Mouse (Mus musculus) embryo, embryonic 11 days (tissue): Measurements from ENCODE around the gene Trpv3.

Source experiments
- DNase-seq: peaks from one replicate; pipeline ENCODE4 v3.0.0-alpha.2; 2015

The Trpv3 gene

DNA sequence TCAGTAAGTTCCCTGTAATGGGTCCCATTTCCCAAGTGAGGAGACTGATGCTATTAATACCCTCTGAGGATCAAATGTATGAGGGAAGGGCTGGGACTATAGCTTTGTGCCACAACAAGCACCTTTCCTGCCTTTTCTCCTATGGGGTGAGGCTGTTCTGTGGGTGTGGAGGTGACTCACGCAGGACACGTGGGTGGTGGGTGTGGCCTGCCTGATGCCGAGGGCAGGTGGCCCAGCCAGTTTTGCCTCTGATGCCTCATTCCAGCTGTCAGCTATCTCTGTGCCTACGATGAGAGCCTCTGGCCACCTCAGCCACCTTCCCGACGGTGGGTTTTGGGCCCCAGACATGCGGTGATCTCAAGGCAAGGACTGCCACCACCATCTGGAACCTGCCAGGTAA lies at the start of gene Trpv3:
Gene Trpv3, plus strand, starts transcription at position 122 of the 400 bp plus-strand sequence.
- no peak for DNase-seq

DNA sequence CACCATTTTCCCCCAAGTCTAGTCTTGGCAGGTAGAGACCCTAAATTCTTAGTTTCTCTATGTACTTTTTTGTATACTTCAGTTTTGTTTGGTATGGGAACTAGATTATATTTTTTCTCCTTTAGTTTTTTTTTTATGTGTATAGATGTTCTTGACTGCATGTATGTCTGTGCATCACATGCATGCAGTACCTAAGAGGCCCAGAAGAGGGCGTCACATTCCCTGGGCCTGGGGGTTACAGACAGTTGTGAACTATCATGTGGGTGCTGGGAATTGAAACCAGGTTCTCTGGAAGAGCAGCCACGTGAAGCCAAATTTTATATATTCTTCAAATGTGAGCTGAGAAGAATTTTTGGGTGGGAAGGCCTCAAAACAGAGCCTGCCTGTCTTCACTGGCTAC lies 47.5 kb upstream of the Trpv3 start:
- DNase-seq, result no peak

GRCm38 (mm10) chr11:73220651-73221050 lies 46.5 kb upstream of the Trpv3 start:
- no peak for DNase-seq

DNA sequence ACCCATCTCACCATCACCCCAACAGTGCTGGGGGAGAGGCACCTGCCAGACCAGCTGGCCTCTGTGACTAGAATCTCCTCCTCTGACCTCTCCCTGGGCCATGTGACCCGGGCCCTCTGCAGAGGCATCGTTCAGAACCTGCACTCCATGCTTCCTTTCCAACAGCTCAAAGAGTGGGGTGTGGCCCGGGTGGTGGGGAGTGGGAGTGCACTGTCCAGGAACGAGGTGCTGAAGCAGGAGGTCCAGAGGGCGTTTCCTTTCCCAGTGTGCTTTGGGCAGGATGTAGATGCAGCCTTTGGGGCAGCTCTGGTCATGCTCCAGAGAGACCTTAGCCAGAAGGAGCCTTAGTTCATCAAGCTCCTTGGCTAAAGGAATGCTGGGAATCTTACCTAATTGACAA lies 44.3 kb upstream of the Trpv3 start:
- no peak for DNase-seq

DNA sequence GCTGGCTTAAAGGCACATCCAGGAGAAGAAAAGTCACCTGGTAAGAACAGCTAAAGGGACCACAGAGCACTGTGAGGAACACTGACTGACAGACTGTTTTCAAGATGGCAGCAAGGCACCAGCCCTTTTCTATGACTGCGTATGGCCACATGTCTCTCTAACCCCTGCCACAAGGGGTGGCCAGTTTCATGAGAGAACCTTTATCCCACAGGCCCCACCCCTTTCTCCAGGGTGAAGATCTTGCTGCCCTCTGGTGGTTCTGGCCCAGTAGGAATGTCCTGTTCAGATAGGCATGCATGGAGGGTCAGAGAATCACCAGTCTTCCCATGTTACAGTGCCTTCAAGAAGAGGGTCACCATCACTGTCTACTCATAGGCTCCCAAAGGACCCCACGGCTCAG lies 43.2 kb upstream of the Trpv3 start:
- DNase-seq, result no peak

GRCm38 (mm10) chr11:73225856-73226255 lies 41.3 kb upstream of the Trpv3 start:
- no peak for DNase-seq

DNA sequence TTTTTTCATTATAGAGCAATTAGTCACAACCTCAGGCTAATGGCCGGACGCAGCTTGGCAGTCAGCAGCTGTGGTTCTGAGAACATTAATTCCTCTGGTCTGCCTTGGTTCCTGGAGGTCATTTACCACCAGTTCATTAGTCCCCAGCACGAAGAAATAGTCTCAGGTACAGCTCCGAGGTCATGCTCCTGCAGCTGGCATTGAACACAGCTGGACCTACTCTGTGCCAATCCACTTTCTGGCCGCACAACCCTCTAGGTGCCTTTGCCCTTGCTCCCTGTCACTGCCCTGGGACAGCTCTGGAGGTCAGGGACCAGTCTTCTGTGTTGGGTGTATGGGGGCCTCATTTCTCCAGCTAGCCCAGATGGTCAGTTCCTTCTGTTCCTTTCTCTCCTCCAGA lies 38.3 kb upstream of the Trpv3 start:
- DNase-seq, result no peak

GRCm38 (mm10) chr11:73230081-73230480 lies 37.1 kb upstream of the Trpv3 start:
- no peak for DNase-seq

GRCm38 (mm10) chr11:73232513-73232912 lies 34.7 kb upstream of the Trpv3 start:
- DNase-seq, result no peak

DNA sequence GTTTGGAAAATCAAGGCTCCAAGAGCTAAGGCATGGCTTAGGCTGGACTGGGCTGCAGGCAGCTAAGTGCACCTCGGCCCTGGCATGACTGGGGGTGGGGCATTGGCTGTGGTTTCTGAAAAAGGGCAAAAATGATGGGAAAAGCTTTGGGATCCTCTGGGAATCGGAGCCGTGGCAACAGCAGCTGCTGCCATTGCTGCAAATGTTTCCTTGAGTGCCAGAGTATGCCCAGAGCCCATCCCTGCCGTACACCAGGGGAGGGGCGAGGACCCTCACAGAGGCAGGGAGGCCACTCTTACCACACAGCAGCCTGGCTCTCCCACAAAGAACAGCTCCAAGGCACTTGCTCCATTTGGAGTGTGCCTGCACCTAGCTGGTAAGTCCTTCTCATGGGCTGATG lies 33.2 kb upstream of the Trpv3 start, which contains the start of gene Trpv1:
Gene Trpv1, plus strand, starts transcription at position 301 of the 400 bp plus-strand sequence.
- DNase-seq, result no peak

DNA sequence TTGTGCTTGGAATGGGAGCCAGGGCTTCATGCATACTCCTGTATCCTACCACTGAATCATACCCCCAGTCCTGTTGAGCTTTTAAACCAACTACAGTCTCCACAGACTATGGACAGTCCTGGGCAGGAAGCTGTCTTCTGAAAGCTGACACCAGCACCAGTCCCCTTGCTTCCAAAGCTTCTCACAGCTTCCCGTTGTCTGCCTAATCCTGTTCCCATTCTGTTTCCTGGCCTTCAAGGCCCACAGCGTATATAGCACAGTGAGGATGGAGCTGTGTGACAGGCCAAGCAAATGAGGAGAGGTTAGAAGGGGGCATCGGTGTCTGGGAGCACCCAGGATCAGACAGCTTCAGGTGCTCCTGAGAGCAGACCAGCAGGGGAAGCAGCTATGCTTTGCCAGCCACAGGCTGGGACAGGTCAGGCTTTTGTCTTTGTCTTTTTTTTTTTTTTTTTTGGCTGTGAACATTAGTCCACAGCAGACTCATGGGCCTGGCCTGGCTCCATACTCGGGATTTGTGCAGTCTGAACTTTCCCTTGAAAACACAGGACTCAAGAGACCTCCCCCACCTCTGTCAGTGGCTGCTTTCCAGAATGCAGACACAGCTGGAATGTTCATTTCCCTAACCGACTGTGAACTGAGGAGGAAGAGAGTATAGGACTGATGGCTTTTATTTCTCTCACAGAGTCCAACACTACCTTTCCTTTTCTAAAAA lies 31.0 kb upstream of the Trpv3 start:
- peak; percentile 15 for DNase-seq

- DNase-seq, result no peak
Measured at GRCm38 (mm10) chr11:73236731-73237130, 30.5 kb upstream of the Trpv3 start.

- no peak for DNase-seq
Measured at GRCm38 (mm10) chr11:73242199-73242598, 25.0 kb upstream of the Trpv3 start.

DNA sequence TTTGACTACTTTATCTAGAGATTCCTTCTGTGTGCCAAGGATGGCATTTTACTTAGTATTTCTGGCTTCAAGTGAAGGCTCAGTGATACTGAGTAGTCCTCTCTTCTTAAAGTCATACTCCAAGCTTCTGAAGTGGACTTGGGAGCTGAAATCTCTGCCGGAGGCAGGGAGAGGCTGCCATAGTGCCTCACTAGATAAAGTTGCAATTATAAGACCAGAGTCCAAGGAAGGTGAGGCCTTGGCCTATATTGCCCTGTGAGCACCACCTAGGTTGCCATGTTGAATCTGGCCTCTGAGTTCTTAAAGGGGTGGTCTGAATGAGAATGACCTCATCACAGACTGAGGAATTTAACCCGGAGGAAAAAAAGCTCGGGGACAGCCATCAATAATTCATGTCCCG lies 24.4 kb upstream of the Trpv3 start:
- DNase-seq, result no peak

DNA sequence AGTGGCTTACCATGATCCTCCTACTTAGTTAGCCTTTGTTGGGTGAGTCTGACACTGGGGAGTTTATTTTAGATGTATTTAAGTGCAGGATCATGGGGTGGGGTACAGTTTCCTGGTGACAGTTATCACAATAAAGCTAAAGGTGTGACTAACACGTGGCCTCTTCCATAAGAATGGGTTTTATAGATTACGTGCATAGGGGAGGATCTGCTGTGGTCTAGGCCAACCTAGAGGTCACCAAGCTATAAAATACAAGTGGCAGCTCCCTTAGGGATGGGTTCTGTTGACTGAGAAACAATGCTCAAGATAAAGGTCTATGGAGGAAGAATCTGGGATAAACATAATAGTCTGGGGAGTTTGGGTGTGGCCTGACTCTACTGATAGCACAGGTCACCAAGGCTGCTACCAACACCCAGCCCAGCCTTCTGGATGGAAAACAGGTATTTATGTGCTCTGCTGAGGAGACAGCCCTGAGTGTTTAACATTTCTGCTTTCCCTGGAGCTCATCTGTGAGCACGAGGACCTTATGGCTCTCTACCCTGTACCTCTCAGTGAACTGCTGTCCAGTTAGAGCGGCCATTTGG lies 9.7 kb upstream of the Trpv3 start:
- no peak for DNase-seq

DNA sequence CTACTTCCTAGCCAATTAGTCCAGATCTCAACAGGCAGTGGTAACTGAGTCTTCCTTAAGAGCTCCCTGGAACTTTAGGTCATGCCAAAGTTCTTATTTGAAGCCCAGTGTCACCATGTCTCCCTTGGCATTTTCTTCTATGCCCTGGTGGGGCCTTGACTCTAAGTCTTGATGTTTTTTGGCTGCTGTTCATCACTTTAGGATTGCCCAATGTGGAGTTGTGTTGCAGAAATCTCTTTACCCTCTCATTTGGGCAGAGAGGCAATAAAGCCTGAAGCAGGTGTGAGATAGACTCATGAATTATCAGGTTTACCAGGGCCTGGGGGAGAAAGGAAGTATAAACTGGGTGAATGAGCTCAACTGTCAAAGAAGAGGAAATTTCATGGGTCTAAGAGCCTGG lies 8.5 kb upstream of the Trpv3 start:
- DNase-seq, result no peak

GRCm38 (mm10) chr11:73260457-73260856 lies 6.7 kb upstream of the Trpv3 start:
- DNase-seq, result no peak

DNA sequence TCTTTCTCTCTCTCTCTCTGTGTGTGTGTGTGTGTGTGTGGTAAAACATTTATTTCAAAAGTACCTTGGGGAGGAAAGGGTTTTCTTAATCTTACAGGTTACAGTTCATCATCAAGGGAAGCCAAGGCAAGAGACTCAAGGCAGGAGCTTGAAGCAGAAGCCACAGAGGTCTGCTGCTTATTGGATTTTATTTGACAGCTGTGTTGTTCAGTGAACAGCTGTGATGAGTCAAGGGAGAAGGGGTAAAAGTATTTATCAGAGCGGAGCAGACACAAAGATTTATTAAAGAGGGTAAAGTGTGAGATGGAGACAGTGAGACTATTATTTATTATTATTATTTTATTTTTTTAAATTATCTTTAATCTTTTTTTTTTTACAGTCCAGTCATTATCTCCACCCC lies 5.8 kb upstream of the Trpv3 start:
- DNase-seq, result no peak

- no peak for DNase-seq
Measured at GRCm38 (mm10) chr11:73274821-73275220, 7.6 kb downstream of the Trpv3 start.

DNA sequence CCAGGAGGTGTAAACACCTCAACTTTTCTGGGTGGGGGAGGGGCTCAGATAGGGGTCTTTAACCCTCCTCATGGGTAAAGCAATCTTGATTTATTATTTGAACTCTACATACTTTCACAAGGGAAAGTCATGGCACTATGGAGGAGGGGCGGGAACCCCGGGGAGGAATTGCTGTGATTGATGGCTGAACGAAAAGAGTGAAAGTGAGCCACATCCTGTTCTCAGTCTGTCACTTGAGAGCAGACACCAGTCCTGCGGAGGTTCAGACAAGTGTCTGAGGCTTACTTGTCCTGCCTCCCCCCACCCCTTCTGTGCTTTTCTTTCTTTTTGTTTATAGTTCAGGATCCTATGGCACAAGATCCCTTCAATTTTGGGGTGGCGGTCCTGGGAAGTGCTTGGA lies 13.5 kb downstream of the Trpv3 start:
- DNase-seq, result peak; percentile 39

DNA sequence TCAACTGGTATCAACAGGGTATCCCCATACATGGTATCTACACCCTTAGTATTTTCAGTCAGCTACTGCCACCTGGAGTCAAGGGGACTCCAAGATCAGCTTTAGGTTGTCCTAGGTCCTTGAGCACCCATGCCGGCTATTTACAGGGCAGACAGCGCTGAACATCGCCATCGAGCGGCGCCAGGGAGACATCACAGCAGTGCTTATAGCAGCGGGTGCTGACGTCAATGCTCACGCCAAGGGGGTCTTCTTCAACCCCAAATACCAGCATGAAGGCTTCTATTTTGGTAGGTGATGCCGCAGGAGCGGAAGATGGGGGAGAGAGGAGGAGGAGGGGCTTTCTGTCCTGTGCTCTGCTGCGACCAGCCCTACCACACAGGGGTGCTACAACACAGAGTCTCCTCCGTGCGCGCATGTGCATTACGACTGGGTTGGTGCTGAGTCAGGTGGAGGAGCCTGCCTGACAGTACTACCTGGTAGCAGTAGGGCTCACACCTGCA lies 14.4 kb downstream of the Trpv3 start:
- peak; percentile 71 for DNase-seq

GRCm38 (mm10) chr11:73283369-73283768 lies 16.2 kb downstream of the Trpv3 start:
- no peak for DNase-seq

GRCm38 (mm10) chr11:73283926-73284325 lies 16.7 kb downstream of the Trpv3 start:
- no peak for DNase-seq

GRCm38 (mm10) chr11:73284351-73284750 lies 17.2 kb downstream of the Trpv3 start:
- peak; percentile 11 for DNase-seq

DNA sequence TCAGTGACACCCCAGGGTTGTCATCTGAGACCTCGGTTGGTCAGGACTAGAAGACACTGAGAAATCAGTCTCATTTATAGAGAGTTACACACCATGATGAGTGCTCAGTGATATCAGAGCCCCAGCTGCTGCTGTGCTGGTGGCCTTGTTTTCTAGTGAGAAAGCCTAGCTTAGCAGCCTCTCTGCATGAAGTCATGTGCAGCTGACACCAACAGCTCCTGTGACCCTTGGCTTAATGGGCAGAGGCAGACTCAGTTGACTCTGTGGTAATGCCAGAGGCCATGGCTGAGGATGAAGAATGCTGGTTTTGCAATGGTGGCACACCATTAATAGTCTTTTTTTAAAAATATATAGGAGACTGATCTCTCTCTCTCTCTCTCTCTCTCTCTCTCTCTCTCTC lies 22.4 kb downstream of the Trpv3 start:
- no peak for DNase-seq
